9 mouse cellular contexts compared by ENCODE assay signal in genomic region chr7:139273397-139273719, GRCm38 (mm10). TPM values are rescaled to one million over a fixed set of nuclear protein-coding genes. Genes with fewer than 3 reads are reported as not detected.
DNase-seq lines count a peak whose midpoint lies in the region; ATAC-seq lines count a peak whose summit lies in the region.
"Had no signal": no experiment of that assay in that cellular context is flagged by ENCODE, and none has a peak within 500 bp of the region (broad histone marks: within the 10 kb centered on the region; RNA-seq: fewer than 3 reads in every experiment).

No protein-coding gene starts in this region.

- H3K9ac ChIP-seq in heart, embryonic 15.5 days, result peak overlapping the region; percentile 18
- H3K9ac ChIP-seq: neural tube, embryonic 12.5 days had no signal

- no peak overlapping the region for H3K4me3 ChIP-seq in heart, embryonic 15.5 days
- H3K4me3 ChIP-seq: neural tube, embryonic 12.5 days had no signal

- H3K36me3 ChIP-seq in heart, embryonic 15.5 days, result no peaks in the 10 kb centered on the region
- H3K36me3 ChIP-seq: neural tube, embryonic 12.5 days had no signal

- no peaks in the 10 kb centered on the region for H3K9me3 ChIP-seq in heart, embryonic 15.5 days (replicated peaks)
- H3K9me3 ChIP-seq: neural tube, embryonic 12.5 days had no signal

- peaks cover 37% of the 10 kb centered on the region for H3K4me1 ChIP-seq in heart, embryonic 15.5 days (replicated peaks)

- peak; percentile 51 for DNase-seq in adrenal gland, postnatal 25 days
- peak; percentile 55 to 75 for DNase-seq in kidney, postnatal 4 days
- DNase-seq in urinary bladder, postnatal 10 days (ENCODE audit: low spot score), result no peak
- DNase-seq in urinary bladder, adult 2 months (ENCODE audit: low spot score), result no peak
- no peak for DNase-seq in layer of hippocampus, postnatal 36 days

- peak overlapping the region; percentile 37 for H3K4me2 ChIP-seq in heart, embryonic 15.5 days
- H3K4me2 ChIP-seq: neural tube, embryonic 12.5 days had no signal

- H3K27ac ChIP-seq in heart, embryonic 15.5 days, result peak overlapping the region; percentile 89
- H3K27ac ChIP-seq: neural tube, embryonic 12.5 days had no signal

- 0% methylated on average over 2 of the region's 2 CpGs for WGBS in heart, embryonic 15.5 days

- peak; percentile 47 for ATAC-seq in CD4-positive, CD25-positive, alpha-beta regulatory T cell, adult 4 months
- peak; percentile 88 for ATAC-seq in heart, embryonic 15.5 days (replicated peaks; ENCODE audit: insufficient number of reproducible peaks, insufficient read depth, low FRiP score, low read depth)
- ATAC-seq in megakaryocyte-erythroid progenitor cell, adult 5-6 weeks (replicated peaks; ENCODE audit: low FRiP score, low TSS enrichment, poor library complexity, severe bottlenecking), result 0 out of 2 replicates have a peak, but pooled peaks have one; percentile 8

- H3K27me3 ChIP-seq in heart, embryonic 15.5 days, result no peaks in the 10 kb centered on the region
- H3K27me3 ChIP-seq: neural tube, embryonic 12.5 days had no signal

RNA-seq across cellular contexts. Expression of gene Pwwp2b, which starts 25.1 kb away (rescaled TPM):
- polyA plus RNA-seq in CD4-positive, CD25-positive, alpha-beta regulatory T cell, adult 4 months (2017; shearing (Covaris generic)), result 1 to 10 TPM; 2.0 to 5.6 TPM
- total RNA-seq in adrenal gland, postnatal 25 days (2021), result 20.9 and 25.4 TPM in 2 replicates
- 7.0 and 8.5 TPM in 2 replicates for polyA plus RNA-seq in heart, embryonic 15.5 days (2015; fragmentation: Nextera tagmentation; extraction: Ambion mirVana)
- 1.4 and 2.4 TPM in 2 replicates for total RNA-seq in megakaryocyte-erythroid progenitor cell, adult 5-6 weeks (2014; fragmentation: Nextera tagmentation)
- total RNA-seq in megakaryocyte-erythroid progenitor cell, adult 5-6 weeks (2017), result 1.1 and 2.1 TPM in 2 replicates
- 32.3 and 35.8 TPM in 2 replicates for polyA plus RNA-seq in urinary bladder, adult 2 months (2012; rRNA removed)
- total RNA-seq in layer of hippocampus, postnatal 36 days (2021), result 10 to 100 TPM; 30.0 to 31.6 TPM

Comparison
In these comparisons a context has a peak if more than half of its experiments do, and no peak if none do; other contexts are left out.
1. ATAC-seq: peak in every context shown above with its lines; median percentile 88 in heart, embryonic 15.5 days; 47 in CD4-positive, CD25-positive, alpha-beta regulatory T cell, adult 4 months; 8 in megakaryocyte-erythroid progenitor cell, adult 5-6 weeks.
2. DNase-seq: peak in adrenal gland, postnatal 25 days (single experiment) and kidney, postnatal 4 days (2 of 2); none in urinary bladder, postnatal 10 days (single experiment), urinary bladder, adult 2 months (single experiment) and layer of hippocampus, postnatal 36 days (0 of 2).